Mouse (Mus musculus): ENCODE results near the gene Fbxo41. TPM values are rescaled to one million over a fixed set of nuclear protein-coding genes. Genes with fewer than 3 reads are reported as not detected.
"Not testable (repeated sequence)": the region's sequence is repeated elsewhere in the genome, so short reads cannot be mapped to it uniquely, and the experiment has no call there.

Fbxo41 gene
- total RNA-seq, 2 experiments from 2014 or later, result 0.08 to 0.10 TPM

DNA sequence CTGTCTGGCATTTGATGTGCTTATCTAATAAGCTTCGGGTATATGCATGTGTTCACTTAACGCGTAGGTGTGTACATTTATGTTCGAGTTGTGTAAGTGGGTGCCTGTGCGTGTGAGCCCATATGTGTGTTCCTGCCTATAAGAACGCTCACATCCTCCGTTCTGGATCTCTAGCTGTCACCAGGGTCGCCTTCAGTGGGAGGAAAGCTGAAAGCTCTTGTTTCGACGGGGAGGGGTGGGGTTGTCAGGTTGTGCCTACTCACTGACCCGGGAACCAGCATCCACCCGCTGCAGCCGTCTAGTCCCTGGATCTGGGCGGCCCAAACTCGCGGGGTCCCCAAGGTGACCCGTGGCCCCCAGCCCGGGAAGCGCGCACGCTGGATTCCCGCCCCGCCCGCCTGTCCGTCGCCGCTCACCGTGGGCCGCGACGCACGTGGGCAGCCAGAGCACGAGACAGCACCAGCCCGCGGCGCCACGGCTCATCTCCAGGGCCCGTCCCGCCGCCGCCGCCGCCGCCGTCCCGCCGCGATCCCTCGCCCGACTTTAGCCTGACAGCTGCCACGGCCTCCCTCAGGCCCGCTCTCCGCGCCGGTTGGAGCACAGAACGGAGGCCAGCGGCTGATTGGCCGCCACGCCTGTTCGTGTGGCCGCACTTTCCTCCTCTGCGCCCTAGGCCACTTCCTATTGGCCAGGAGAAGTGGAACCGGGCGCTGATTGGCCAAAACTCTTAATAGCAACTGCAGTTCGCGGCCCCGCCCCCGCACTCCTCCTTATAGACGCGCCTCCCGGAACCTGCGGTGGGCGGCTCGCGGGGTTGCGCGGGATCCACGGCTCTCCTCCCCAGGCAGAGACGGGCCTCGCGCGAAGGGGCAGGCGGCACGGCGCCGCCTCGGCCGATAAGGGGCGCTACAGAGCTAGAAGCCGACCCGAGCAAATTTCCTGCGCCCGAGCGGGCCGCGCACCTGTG, 51.8 kb downstream of the Fbxo41 start, which contains the start of gene Cct7:
Cct7 (plus strand) TSS at position 818 of the 967 bp plus-strand sequence.
- peak; percentile 97 to 100 for DNase-seq (ENCODE audit: low spot score in 2 of 2)

DNA sequence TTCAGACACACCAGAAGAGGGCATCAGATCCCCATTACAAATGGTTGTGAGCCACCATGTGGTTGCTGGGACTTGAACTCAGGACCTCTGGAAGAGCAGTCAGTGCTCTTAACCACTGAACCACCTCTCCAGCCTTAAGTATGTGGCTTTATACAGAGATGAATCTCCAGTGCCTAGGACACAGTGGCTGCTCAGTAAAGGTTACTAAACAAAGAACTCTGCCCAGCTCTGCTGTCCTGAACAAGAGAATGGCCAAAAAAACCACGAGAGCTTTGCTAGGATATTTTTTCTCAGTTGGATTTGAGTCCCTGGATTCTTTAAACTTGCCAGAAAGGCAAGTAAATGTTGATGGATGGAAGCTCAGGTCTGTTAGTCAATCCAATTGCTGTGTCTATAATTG, 52.7 kb downstream of the Fbxo41 start:
- DNase-seq (ENCODE audit: low spot score in 2 of 2), result not testable (repeated sequence)

GRCm38 (mm10) chr6:85447351-85447750, 55.4 kb downstream of the Fbxo41 start:
- no peak for DNase-seq (ENCODE audit: low spot score in 2 of 2)

DNA sequence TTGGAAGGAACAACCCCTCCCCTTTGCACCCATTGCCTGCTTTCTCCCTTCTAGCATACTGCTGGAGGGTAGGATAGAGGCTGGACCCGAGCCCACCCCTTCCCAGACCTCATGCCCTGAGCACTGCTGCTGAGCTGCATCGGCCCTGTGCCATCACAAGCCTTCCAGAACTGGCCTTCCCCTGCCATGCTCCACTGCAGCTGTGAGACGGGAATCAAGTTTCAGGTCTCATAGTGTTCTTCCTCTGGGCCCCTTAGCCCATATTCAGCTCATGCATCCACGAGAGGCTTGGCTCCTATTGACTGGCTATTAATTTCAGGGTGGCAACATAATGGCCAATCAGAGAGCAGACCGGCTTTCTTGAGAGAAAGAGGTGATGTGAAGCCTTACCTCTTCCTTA, 57.5 kb downstream of the Fbxo41 start:
- no peak for DNase-seq (ENCODE audit: low spot score in 2 of 2)

- DNase-seq (ENCODE audit: low spot score in 2 of 2), result no peak
Measured at GRCm38 (mm10) chr6:85444266-85444965, 58.4 kb downstream of the Fbxo41 start.

GRCm38 (mm10) chr6:85443488-85444233, 59.1 kb downstream of the Fbxo41 start:
- DNase-seq (ENCODE audit: low spot score in 2 of 2), result no peak

GRCm38 (mm10) chr6:85441142-85441541, 61.7 kb downstream of the Fbxo41 start:
- no peak for DNase-seq (ENCODE audit: low spot score in 2 of 2)

DNA sequence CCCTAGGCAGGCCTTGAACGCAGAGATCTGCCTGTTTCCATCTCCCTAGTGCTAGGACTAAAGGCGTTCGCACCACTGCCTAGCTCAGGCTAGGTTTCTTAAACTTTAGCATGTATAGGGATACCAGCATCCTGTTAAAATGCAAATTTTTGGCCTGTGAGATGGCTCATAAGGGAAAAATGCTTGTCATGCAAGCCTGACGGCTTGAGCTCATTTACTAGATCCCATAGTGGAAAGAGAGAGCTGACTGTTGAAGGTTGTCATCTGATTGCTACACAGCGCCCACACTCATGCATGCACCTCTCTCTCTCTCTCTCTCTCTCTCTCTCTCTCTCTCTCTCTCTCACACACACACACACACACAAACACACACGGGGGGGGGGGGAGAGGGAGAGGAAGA, 66.2 kb downstream of the Fbxo41 start:
- DNase-seq (ENCODE audit: low spot score in 2 of 2), result no peak

DNA sequence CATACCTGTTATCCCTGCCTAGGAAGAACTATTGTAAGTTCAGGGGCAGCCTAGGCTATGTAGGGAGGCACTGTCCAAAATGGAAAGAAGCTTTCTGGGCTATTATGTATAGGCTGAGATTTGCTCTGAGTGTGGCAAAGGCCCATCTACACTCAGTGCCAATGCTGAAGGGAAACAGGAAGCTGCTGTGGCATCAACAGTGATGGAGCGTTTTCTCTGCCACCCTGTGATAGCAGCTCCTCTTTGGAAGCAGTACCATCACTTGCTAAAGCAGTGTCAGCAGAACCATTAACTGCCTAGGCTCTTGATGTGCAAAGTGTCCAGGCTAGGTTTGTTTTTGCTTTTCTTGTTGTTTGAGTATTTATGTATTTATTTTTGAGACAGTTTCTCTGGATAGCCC, 66.6 kb downstream of the Fbxo41 start:
- no peak for DNase-seq (ENCODE audit: low spot score in 2 of 2)

- no peak for DNase-seq (ENCODE audit: low spot score in 2 of 2)
Measured at GRCm38 (mm10) chr6:85433865-85434264, 68.9 kb downstream of the Fbxo41 start.

DNA sequence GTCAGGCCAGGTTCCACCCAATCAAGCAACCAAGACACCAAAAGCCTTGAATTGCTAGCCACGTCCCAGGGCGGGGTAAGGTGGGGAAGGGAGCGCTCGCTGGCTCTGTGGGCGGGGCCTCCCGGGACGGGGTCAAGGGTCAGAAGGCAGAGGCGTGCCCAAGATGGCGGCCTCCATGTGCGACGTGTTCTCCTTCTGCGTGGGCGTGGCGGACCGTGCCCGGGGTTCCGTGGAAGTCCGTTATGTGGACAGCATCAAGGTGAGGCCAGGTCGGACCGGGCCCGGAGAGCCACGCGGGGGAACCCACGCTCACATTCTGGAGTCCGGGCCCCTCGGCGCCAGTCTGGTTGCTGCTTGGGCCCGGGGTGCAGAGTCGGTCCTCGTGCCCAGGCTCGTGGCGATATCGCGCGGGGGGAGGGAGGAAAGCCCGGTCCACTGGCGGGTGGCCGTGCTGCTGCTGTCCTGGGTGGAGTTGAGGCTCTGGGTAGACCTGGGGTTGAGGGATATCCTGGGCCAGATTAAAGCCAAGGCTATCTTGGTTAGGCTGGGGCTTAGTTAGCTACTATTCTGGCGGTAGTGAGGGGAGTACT, 70.9 kb downstream of the Fbxo41 start, which contains the start of gene Smyd5:
Smyd5 (plus strand) TSS at position 148 of the 590 bp plus-strand sequence.
- DNase-seq (ENCODE audit: low spot score in 2 of 2), result peak; percentile 76 to 87

GRCm38 (mm10) chr6:85431274-85431841, 71.4 kb downstream of the Fbxo41 start:
- no peak for DNase-seq (ENCODE audit: low spot score in 2 of 2)

DNA sequence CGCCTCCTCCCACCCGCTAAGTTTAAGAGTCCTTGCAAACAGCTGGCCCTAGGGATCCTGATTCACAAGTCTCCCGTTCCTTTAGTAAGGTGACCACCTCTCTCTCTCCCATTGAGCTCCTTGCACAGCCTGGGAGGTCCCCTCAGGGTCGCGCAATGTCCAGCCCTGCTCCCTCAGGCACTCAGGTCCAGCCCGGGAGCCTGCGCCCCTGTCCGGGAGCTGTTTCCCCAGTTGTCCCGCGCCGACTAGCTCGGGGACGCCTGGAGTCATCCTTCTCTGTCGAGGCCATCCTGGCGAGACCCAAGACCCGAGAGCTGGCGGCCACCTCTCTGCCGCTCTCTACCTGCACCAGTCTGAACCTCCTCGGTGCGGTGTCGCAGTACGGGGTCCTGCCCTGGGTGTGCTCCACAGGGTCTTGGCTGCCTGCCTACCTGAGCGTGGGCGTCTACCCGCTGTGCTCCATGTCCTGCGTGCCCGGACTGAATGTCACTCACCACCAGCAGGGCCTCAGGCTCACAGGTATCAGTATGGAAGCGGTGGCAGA, 78.9 kb downstream of the Fbxo41 start, which contains the start of gene Noto:
Noto (plus strand) TSS at position 51 of the 544 bp plus-strand sequence.
- DNase-seq (ENCODE audit: low spot score in 2 of 2), result no peak

Other genes starting within 250 kb of the Fbxo41 start
- 1 to 10 TPM; 4.7 to 5.4 TPM for gene Sfxn5, start 169.6 kb downstream of the Fbxo41 start, total RNA-seq (2021)
- gene Rab11fip5, start 128.4 kb downstream of the Fbxo41 start, total RNA-seq (2021), result 10 to 100 TPM; 49.3 to 50.8 TPM
- gene Noto, start 79.1 kb downstream of the Fbxo41 start, total RNA-seq (2021), result not detected
- gene Smyd5, start 71.0 kb downstream of the Fbxo41 start, total RNA-seq (2021), result 10 to 100 TPM; 21.6 to 22.7 TPM
- 100 to 1,000 TPM; 194 to 199 TPM for gene Cct7, start 51.5 kb downstream of the Fbxo41 start, total RNA-seq (2021)
- 10 to 100 TPM; 27.6 to 28.1 TPM for gene Pradc1, start 51.0 kb downstream of the Fbxo41 start, total RNA-seq (2021)
- gene Egr4, start 10.6 kb upstream of the Fbxo41 start, total RNA-seq (2021), result not detected
- 1 to 10 TPM; 6.1 to 6.5 TPM for gene Alms1, start 84.5 kb upstream of the Fbxo41 start, total RNA-seq (2021)
- under 1 TPM in 1 of 2 experiments, not detected in 1; 0.15 TPM for gene Nat8f7, start 210.2 kb upstream of the Fbxo41 start, total RNA-seq (2021)

Data from gastrocnemius, postnatal 4 days (tissue).